Mouse (Mus musculus) cerebellum, adult (tissue): ENCODE measurements around the gene Lrp1.

Experiments
- ATAC-seq: cut with Nextera tagmentation; 2 replicates; pipeline ENCODE4 v1.9.2; 2017; ENCODE audit warnings: mild to moderate bottlenecking, moderate library complexity, mixed read lengths; ENCODE audit not compliant: insufficient number of reproducible peaks, low FRiP score, low TSS enrichment

Lrp1 gene

DNA sequence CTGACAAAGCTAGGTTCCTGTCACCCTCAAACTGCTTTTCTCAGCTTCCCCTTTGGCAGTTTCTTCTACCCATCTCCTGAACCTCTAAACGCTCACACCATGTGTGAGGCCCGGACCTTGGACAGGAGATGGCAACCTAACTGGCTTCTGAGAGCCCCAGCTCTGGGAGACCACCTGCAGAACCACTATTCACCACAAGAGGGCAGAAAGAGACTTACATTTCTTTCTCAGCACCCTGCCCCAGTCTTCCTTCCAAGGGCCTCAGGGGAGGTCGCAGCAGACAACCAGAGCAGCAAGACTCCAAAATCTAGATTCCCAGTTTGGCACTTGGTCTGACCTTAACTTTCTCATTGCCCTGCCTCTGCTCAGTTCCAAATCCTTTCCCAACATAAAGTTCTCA is 51.5 kb downstream of the Lrp1 start:
- no peak for ATAC-seq

DNA sequence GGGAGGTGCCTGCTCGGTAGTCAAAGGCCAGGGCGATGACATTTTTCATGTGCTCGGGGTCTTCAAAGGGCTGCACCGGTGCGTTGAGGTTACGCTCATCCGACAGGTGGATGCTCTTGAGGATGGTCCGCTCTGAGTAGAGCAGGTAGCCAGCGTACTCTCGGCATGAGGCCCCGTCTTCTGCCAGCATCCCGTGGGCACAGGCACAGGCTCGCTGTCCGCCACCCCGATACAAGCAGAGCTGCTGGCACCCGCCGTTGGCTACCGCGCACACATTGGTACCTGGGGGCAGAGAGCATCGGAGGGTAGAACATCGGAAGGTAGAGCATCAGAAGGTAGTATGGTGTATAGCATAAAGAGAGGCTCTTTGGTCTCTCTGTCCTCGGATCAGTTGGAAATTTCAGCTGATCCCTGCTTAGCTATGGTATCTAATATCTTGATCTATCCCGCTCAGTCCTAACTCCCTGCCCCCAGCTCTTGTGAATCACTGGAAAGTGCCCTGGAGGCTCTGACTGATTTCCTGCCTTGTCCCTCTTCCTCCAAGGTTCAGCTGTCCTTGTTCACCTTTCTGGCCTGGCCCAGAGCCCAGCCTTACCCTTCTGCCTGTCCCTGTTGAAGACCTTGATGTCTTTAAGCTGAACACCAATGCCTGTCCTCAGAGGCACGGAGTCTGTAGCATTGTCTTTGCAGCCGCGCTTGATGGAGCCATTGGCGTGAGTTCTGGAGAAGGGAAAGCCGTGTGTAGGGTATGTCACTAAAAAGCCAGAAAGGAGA is 54.2 kb downstream of the Lrp1 start:
- 0 out of 2 replicates have a peak, but pooled peaks have one; percentile 49 for ATAC-seq

DNA sequence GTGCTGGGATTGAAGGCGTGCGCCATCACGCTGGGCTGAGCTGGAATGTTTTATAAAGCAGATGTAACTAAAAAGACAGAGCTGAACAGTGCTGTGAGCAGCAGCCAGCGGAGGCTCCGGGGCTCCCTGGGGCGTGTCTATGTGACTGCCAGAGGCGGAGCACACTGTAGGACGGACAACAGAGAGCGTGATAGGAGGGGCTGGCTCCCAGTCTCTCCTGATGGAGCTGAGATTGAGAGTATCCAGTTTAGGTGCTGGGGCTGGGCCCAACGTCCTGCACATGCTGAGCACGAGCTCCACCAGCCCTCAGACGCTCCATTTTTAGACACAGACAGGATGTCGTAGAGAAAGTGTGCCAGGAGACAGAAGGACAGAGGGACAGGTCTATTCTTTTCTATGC is 56.6 kb downstream of the Lrp1 start:
- ATAC-seq, result no peak

DNA sequence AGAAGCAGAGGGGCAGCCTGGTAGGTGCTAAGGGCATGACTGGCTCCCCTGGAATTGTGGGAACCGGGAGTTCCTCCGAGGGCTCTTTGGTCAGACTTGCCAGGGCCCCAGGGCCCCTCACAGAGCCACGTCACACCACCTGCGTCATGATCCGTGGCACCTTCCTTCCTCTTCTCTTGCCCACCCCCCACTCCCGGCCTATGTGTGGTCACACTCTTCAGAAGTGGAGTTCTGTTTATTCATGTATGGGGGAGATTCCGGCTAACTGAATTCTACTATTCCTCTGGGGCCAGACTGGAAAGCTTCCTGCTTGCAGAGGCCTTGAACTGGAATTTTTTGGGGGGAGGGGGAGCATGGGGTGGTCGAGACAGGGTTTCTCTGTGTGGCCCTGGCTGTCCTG is 57.1 kb downstream of the Lrp1 start:
- no peak for ATAC-seq

DNA sequence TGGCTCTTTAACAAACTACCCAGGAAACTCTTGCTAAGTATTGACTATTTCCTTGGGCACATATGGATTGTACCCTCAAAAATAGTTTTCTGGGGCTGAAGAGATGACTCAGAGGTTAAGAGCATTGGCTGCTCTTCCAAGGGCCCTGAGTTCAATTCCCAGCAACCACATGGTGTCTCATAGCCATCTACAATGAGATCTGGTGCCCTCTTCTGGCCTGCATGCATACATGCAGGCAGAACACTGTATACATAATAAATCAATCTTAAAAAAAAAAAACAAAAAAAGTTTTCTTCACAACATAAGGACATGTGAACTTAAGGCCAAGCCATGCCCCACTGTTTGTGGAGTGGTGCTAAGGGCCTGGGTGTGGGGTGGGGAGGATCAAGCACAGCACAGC is 59.8 kb downstream of the Lrp1 start:
- ATAC-seq, result no peak

DNA sequence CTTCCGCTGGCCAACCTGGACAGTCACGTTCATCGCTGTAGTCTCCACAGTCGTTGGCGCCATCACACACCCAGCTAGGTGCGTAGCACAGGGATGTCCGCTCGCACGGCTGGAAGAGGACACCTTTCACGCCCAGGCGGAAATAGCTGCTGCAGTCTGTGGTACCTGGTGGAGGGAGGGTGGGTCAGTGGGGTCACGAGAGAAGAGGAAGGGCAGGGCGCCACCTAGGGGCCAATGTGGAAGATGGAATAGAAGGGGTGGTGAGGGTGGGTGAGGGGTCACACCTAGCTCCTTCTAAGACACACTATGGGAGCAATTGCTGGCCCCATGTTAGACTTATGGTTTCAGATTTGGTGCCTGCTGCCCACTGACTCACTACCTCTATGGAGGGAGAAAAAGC is 63.6 kb downstream of the Lrp1 start:
- no peak for ATAC-seq

DNA sequence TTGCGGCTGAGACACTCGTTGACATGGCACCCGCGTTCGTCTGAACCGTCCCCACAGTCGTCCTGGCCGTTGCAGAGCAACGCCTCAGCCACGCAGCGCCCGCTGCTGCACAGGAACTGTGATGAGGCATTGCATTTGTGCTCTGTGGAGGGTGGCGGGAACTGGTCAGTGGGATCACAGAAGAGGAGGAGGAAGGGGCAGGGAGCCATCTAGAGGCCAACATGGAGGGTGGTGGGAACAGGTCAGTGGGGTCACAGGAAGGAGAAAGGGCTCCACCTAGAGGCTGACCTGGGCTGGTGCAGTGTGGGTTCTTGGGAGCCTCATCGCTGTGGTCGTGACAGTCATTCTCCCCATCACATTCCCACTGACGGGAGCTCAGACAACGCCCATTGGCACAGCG is 65.2 kb downstream of the Lrp1 start:
- no peak for ATAC-seq

DNA sequence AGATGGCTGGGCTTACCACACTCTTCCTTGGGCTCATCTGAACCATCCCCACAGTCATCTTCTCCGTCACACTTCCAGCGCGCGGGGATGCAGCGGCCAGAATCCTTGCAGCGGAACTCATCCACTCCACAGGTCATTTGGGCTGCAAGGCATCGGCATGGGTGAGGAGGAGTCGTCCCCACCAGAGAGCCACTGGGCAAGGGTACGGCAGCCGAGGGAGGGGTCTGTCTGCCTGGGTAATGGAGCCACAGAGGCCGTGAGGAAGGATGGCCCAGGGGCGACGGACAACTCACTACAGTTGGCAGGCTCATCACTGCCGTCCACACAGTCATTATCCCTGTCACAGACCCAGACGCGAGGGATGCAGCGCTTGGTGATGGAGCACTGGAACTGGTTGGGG is 71.1 kb downstream of the Lrp1 start:
- ATAC-seq, result no peak

DNA sequence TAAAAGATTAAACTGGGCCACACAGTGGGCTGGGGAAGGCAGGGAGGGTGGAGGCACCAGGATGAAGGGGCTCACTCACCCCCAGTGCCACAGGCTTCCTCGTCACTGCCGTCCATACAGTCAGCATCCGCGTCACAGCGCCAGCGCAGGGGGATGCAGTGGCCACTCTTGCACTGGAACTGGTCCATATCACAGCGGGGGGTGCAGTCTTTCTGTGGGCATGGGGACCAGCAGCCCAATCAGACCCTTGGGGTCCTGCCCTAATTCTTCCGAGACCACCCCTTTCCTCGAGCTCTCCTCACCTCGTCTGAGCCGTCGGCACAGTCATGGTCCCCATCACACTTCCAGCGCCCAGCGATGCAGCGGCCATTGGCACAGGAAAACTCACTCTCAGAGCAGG is 72.7 kb downstream of the Lrp1 start:
- ATAC-seq, result no peak

DNA sequence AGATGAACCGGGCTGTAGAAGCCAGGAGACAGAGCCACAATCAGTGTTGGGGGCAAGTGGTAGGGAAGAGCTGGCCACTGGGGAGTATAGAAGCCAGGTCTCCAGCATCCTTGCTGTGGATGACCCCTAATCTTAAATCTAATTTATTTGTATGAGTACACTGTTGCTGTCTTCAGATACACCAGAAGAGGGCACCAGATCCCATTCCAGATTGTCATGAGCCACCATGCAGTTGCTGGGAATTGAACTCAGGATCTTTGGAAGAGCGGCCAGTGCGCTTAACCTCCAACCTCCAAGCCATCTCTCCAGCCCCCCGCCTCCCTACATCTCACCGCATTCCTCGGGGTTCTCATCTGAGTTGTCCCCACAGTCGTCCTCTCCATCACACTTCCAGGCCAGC is 74.4 kb downstream of the Lrp1 start:
- ATAC-seq, result no peak

DNA sequence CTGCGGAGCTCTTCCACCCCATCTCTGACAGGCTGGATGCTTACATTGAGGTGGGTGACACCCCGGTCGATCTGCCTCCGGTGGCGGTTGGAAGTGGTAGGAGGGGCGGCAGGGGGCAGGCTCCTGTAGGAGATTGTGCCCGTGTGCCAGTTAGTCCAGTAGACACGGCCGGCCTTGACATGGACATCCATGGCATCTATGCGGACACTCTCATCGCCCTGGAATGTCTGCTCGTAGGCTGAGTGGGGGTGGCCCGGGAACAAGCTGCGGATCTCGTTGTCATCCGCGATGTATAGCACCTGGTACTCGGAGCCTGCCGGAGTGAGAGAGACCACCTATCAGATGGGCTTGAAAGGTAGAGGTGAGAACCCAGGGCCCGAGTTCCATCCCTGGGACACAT is 76.6 kb downstream of the Lrp1 start:
- ATAC-seq, result no peak

DNA sequence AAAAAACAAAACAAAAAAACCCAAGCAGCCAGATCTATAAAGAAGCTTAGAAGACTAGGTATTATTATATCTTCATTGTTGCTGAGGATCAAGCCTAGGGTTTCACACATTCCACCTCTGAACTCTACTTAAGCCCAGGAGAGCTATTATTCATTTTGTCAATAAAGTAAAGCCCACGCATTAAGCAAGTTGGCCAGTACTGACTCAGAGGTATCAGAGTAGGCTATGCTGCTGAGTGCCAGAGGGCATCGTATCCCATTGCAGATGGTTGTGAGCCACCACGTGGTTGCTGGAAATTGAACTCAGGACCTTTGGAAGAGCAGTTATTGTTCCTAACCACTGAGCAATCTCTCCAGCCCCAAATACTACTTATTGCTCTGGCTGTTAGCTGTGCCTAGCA is 77.0 kb downstream of the Lrp1 start:
- no peak for ATAC-seq

DNA sequence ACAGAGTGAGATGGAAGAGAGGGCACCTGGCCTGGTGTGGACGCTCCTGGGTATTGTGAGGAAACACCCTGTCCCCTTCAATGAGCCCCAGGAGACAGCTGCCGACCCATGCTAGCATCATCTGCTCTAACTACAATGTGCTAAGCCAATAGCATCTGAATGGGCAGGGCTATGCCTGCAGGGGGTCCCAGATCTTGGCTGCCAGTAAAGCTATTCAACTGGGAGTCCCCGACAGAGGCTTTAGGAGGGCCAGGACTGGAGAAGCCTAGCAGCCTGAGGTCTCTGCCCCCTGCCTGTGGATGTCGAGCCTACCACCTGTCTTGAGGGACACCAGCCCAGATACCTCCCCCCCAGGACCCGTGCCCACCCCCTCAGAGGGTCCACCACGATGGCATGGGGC is 78.2 kb downstream of the Lrp1 start:
- no peak for ATAC-seq

DNA sequence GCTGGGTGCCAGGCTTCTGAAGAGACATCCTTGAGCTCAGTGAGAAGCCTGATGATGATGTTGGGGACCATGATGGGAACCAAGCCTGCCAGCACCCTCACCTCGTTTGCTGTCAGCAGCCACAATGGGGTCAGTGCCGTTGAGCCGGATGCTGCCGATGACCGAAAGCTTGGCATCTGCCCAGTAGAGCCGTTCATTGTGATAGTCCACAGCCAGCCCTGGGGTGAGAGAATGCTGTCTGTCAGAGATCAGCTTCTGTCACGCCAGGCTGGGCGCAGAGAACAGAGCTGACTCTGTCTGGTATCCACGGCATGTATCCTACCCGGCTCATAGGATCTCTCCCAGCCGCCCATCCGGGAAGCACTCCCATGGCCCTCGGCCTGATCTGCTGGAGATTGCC is 78.9 kb downstream of the Lrp1 start:
- ATAC-seq, result no peak

DNA sequence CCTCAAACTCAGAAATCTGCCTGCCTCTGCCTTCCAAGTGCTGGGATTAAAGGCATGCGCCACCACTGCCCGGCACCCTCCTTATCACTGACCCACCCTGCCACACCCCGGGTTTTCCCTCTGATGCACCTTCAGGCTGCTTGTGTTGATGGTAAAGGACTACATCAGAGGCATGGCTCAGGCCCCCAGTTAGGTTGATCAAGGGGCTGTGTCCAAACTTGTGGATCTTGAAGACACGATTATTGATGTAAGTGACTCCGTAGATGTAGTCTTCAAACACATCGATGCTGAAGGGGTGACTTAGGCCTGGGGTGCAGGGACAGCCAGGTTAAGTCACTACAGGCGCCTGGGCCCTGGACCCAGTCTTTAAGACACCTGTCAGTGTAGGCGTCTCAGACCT is 79.4 kb downstream of the Lrp1 start:
- ATAC-seq, result no peak

DNA sequence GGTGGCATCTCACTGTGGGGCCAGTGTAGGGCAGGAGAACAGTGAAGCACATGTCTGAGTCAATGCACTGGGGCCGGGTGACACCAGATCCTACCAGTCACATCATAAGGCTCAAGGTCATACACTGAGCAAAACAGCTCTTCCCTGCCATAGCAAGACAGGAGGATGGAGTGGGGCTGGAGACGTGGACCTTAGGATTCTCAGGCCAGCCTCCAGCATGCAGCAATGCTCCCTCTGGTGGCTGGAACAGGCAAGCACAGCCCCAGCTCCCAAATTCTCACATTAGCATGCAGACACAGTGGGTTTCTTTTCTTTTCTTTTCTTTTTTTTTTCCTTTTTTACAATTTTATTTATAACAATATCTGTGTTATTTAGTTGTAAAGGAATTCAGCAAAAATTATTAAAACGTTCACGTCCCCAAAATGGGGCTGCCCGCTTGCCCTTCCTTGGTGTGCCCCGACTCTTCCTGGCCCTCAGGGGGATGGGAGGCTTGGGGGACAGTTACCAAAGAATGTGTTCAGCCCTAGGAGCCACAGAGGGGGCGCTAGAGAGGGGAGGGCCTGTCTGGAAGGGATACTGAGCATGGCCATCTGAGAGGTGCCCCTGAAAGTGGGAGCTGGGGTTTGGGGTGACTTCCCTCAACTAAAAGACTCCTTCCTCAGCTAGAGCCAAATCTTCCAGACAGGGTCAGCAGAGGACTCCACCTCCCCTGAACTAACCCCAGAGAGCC is 82.9 kb downstream of the Lrp1 start:
- ATAC-seq, result peak; percentile 41; the same call in 1 of the 2 replicates

DNA sequence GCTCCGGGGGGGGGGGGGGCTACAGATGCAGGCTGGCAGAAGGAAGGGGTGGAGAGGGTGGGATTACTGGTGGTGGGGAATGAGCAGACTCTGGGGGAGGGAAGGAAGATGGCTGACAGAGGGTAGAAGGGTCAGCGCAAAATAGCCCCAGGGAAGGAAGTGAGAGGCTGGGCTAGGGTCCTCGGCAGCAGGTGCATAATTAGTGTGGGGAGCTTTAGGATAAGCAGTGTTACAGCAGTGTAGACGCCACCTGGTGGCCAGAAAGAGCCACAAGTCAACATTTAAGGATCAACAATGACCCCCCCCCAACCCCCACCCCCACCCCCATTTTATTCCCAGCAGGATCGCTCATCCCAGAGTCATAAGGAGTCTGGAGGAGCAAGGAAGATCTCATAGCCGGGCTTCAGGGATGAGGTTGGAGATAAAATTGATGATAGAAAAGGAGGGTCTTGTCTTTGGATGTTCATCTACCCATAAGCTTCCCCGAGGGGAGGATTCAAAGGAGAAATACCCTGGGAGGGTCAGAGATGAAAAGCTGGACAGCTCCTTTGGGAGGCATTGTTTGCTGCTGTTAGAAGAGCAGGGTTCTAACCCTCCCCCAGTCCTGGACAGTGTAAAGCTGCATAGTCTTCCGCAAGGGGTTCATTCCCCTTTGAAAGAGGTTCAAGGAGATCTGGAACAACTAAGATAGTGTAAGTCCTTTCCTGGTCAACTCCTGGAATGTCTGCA is 84.2 kb downstream of the Lrp1 start:
- no peak for ATAC-seq

DNA sequence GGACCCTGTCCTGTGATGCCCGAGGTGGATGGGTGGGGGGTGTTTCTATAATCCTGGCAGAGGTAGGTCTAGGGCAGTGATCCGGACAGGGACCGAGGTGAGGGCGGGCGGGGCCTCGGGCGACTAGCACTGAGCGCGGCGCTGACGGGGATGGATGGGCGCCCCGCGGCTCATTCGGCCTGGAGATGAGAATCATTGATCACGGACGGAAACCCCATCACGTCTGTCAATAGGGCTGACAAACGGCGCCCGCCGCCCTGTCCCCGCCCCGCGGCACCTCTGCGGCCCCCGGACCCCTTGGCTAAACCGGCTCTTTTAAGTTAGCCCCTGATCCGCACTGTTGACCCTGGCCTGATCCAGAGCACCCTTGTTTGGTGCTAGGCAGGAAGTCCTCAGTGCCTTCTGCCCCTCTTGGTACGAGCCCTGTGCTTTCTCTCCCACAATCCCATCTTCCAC is 86.0 kb downstream of the Lrp1 start:
- ATAC-seq, result no peak

DNA sequence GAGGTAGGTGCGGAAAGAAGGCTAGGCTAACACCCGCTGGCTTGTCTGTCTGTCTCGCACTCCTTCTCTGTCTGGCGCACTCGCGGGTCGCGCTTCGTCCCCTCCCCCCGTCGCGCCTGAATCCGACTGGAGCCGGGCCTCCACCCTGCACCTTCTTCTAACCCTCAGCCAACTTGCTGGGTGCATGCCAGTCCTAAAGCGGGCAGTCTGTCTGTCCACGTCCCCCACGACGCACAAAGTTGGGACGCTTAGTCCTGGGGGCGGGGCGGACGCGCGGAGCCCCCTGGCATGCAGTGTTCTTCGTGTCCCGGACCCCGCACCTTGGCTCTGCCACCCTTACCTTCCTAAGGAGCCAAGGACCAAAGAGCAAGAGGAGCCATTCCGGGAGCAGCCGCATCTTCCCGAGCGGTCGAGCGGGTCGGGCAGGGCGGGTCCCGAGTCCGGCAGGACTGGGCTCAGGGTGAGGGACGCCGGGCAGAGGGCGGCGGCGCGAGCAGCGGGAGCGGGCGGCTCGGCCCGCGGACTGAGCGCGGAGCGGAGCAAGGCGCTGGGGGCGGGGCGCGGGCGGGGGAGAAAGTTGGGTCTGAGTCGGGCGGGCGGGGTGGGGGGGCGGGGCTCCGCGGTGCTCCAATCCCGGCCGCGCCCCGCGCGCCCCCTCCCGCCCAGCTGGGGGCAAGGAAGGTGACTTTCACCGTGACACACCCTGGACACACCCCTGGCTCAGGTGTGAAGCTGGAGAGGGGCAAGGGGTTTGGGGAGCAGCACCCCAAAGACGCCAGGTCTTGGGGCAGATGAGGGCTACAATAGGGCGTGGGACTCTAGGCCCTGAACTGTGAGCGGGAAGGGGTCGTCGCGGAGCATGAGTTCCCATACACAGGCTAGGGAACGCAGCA is 86.7 kb downstream of the Lrp1 start, which contains the start of gene Nxph4:
Gene Nxph4, minus strand, starts transcription at position 524 of the 893 bp plus-strand sequence.
- no peak for ATAC-seq

DNA sequence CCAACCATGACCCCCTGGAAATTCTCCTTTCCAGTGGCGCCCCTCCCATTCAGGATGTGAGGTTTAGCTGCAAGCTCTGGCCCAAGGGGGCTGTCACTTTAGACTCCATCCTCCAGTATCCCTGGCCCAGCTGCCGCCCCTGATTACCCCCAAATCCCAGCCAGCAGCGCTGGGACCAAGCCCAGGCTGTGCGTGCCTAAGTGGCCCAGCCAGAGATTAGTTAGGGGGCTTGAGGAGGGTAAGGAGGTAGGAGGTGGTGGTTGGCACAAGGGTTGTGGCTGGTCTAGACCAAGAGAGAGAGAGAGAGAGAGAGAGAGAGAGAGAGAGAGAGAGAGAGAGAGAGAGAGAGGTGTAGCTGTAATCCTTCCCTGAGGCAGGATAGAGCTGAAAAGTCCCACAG is 89.4 kb downstream of the Lrp1 start:
- no peak for ATAC-seq
